Mouse (Mus musculus) stomach, embryonic 14.5 days (tissue): ENCODE results near the gene Zfhx3. TPM values are rescaled to one million over a fixed set of nuclear protein-coding genes. Genes with fewer than 3 reads are reported as not detected.

Source experiments
- ATAC-seq: fragments of 200-750 bp; cut with Nextera tagmentation; 2 replicates; pipeline ENCODE4 v1.8.0; 2017; ENCODE audit warnings: low read depth, moderate TSS enrichment; ENCODE audit not compliant: insufficient number of reproducible peaks, insufficient read depth, low FRiP score
- H3K27ac ChIP-seq: fragments of 300-500 bp; sonication (generic); 2 replicates; pipeline ENCODE4 v1.5.1; 2014; ENCODE audit warnings: mild to moderate bottlenecking, low read length, moderate library complexity, mixed read lengths
- H3K27me3 ChIP-seq: fragments of 300-500 bp; sonication (generic); 2 replicates; pipeline ENCODE4 v1.6.1; 2014; ENCODE audit warnings: low read length, control low read depth, mixed read lengths; ENCODE audit not compliant: control insufficient read depth, insufficient read depth
- H3K36me3 ChIP-seq: fragments of 300-500 bp; sonication (generic); 2 replicates; pipeline ENCODE4 v1.6.1; 2014; ENCODE audit warnings: mild to moderate bottlenecking, control low read depth, low read length, moderate library complexity, mixed read lengths; ENCODE audit not compliant: control insufficient read depth, insufficient read depth
- H3K4me1 ChIP-seq: fragments of 300-500 bp; sonication (generic); 2 replicates; pipeline ENCODE4 v1.6.1; 2014; ENCODE audit warnings: low read length, control low read depth, mixed read lengths; ENCODE audit not compliant: control insufficient read depth, insufficient read depth
- H3K4me2 ChIP-seq: fragments of 300-500 bp; sonication (generic); replicated peaks from 2 replicates; pipeline ENCODE4 v1.6.1; 2014; ENCODE audit warnings: low read depth, low read length, control low read depth
- H3K4me3 ChIP-seq: fragments of 300-500 bp; sonication (generic); 2 replicates; pipeline ENCODE4 v1.5.1; 2014; ENCODE audit warnings: low read depth, low read length, control low read depth
- H3K9ac ChIP-seq: fragments of 300-500 bp; sonication (generic); replicated peaks from 2 replicates; pipeline ENCODE4 v1.6.1; 2014; ENCODE audit warnings: low read depth, mild to moderate bottlenecking, control low read depth, low read length, moderate library complexity, mixed read lengths
- H3K9me3 ChIP-seq: fragments of 300-500 bp; sonication (generic); 2 replicates; pipeline ENCODE4 v1.6.1; 2016; ENCODE audit warnings: low read depth, low read length, control low read depth; ENCODE audit not compliant: control insufficient read depth
- WGBS: fragments of 180-500 bp; shearing (Covaris S2); extraction: QIAGEN DNeasy Blood & Tissue Kit; methylation state at CpG from one replicate; pipeline ENCODE4 v1.1.7; 2014; 5-methylcytosine and 5-hydroxymethylcytosine counted together
- polyA plus RNA-seq: library from polyadenylated mRNA; unstranded; fragments of >200 nt; fragmentation: Nextera tagmentation; extraction: Ambion mirVana; gene quantifications from 2 replicates; pipeline ENCODE4 v1.2.1, GENCODE M21; 2014

Zfhx3 gene
- polyA plus RNA-seq, 1 experiment from 2014 or later, result 25.4 TPM

DNA sequence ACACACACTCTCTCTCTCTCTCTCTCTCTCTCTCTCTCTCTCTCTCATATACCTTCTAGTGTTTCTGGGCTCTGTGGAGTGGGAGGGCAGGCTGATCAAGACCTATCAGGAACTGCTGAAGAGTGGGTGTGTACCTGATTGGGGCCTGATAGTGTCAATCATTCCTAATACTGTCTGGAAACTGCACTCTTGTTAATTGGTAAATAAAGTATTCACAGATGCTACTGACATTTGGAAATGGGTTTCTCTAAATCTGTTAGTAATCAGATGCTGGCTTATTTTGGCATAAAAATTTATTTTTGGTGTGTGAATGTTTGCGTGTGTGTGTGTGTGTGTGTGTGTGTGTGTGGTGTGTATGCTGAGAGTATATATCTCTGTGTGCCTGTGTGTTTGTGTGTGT is 35.8 kb downstream of the Zfhx3 start:
- 90% methylated on average over 1 of the region's 1 CpGs for WGBS
- no peak overlapping the region for H3K4me3 ChIP-seq
- H3K4me1 ChIP-seq, result no peaks in the 10 kb centered on the region
- H3K4me2 ChIP-seq, result no peak overlapping the region
- H3K9me3 ChIP-seq, result no peaks in the 10 kb centered on the region
- no peak overlapping the region for H3K27ac ChIP-seq
- H3K36me3 ChIP-seq, result no peaks in the 10 kb centered on the region
- no peak for ATAC-seq
- H3K9ac ChIP-seq, result no peak overlapping the region
- H3K27me3 ChIP-seq, result no peaks in the 10 kb centered on the region

DNA sequence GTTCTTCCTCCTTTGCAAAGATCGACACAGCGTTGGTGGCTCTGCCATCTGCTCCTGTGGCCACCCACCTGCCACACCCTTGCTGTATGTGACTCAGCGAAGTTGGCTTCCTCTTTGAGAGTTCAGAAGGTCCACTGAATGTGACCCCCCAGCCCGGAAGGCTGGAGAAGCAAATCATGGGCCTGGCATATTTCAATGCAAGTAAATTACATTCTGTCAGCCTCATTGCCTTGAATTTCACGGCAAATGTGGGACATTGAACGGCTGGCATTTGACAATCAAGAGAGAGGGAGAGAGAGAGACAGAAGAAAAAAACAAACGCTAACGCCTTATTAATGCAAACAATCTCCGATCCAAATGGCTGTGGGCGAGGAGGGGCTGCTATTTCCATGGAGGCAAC is 38.2 kb downstream of the Zfhx3 start:
- no peak overlapping the region for H3K4me2 ChIP-seq
- 33% methylated on average over 10 of the region's 10 CpGs for WGBS
- H3K27me3 ChIP-seq, result no peaks in the 10 kb centered on the region
- no peak overlapping the region for H3K4me3 ChIP-seq
- no peaks in the 10 kb centered on the region for H3K4me1 ChIP-seq
- H3K36me3 ChIP-seq, result no peaks in the 10 kb centered on the region
- H3K27ac ChIP-seq, result no peak overlapping the region
- H3K9me3 ChIP-seq, result no peaks in the 10 kb centered on the region
- no peak overlapping the region for H3K9ac ChIP-seq
- no peak for ATAC-seq

DNA sequence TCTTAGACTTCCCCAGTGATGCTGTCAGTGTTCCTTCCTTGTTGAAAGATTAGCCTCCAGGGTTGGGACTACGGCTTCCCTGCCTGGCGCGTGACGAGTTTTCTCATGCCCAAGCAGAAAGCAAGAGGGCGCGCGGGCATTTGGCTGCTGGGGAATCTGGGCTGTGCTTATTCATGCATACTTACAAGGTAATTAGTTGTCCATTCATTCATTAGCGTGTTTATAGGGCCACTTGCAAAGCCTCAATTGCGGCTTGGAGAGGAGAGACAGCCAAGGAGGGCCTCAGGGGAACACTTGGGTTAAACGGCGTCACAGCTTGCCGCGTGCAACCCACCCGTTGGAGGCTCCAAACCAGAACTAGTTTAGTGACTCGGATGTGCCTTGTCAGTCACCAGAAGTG is 44.2 kb downstream of the Zfhx3 start:
- Histone ChIP-seq H3K36me3 (no peaks in the 10 kb centered on the region), H3K4me3 (no peak overlapping the region), H3K4me1 (no peaks in the 10 kb centered on the region), H3K4me2 (no peak overlapping the region), H3K9ac (no peak overlapping the region), H3K27ac (no peak overlapping the region), H3K27me3 (no peaks in the 10 kb centered on the region), H3K9me3 (no peaks in the 10 kb centered on the region)
- WGBS, result 77% methylated on average over 15 of the region's 15 CpGs
- ATAC-seq, result no peak

DNA sequence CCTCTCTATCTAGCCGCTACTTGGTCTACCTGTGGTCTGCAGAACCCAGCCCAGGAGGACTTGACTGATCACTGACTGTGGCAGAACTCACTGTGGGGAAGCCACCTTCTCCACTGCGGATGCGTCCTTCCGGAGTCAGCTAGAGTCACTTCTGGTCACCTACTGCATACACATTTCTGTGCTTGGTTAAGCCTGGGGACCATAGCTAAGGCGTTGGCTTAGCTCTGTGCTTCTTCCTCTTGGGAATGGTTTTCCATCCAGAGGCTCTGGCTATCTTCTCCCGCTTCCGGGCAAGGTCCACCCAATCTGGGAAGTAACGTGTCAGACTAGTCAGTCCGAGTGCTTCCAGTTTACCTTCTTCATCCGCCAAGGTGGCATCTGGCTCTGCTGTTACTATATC is 56.4 kb downstream of the Zfhx3 start:
- WGBS, result 82% methylated on average over 10 of the region's 10 CpGs
- no peak overlapping the region for H3K9ac ChIP-seq
- H3K36me3 ChIP-seq, result no peaks in the 10 kb centered on the region
- H3K4me3 ChIP-seq, result no peak overlapping the region
- H3K9me3 ChIP-seq, result no peaks in the 10 kb centered on the region
- no peak overlapping the region for H3K27ac ChIP-seq
- no peak overlapping the region for H3K4me2 ChIP-seq
- H3K4me1 ChIP-seq, result no peaks in the 10 kb centered on the region
- H3K27me3 ChIP-seq, result no peaks in the 10 kb centered on the region
- no peak for ATAC-seq

DNA sequence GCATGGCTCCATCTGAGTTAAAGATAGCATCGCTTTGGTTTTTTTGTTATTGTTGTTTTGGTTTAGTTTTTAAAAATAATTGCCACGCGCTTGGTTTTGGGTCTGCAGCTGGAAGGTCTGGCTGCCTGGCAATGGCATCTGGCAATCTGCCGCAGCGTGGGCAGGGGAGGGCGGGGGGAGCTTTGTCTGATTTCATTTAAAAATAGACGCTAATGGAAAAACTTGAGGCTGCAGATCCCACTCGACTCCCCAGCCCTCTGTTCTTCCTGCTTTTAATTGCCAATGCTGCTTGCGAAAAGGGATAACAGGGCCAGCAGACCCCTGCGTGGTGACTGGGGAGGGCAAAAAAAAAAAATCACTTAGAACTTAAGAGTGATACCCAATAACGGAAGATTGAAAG is 69.1 kb downstream of the Zfhx3 start:
- H3K36me3 ChIP-seq, result no peaks in the 10 kb centered on the region
- no peaks in the 10 kb centered on the region for H3K27me3 ChIP-seq
- no peak overlapping the region for H3K27ac ChIP-seq
- H3K9ac ChIP-seq, result no peak overlapping the region
- no peaks in the 10 kb centered on the region for H3K9me3 ChIP-seq
- no peak overlapping the region for H3K4me2 ChIP-seq
- no peaks in the 10 kb centered on the region for H3K4me1 ChIP-seq
- H3K4me3 ChIP-seq, result no peak overlapping the region
- WGBS, result 79% methylated on average over 11 of the region's 11 CpGs
- no peak for ATAC-seq

DNA sequence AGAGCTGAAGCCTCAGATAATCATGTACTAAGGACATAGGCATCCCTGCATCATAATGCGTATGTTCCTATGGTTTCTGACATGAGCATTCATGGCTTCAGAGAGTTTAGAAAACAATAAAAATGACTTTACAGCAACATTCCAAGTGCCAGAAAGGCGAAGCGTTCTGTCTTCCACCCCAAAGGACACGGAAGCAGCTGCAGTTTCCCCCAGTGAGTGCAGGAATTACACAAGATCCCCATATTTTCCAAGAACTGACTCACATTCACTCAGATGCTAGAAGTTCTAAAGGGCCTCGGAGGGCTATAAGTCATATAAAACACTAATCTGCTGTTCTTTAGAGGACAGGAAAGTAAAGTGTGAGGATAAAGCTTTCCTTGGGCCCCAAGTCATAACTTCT is 75.3 kb downstream of the Zfhx3 start:
- H3K9me3 ChIP-seq, result no peaks in the 10 kb centered on the region
- ATAC-seq, result no peak
- no peak overlapping the region for H3K27ac ChIP-seq
- no peak overlapping the region for H3K4me3 ChIP-seq
- H3K36me3 ChIP-seq, result no peaks in the 10 kb centered on the region
- H3K9ac ChIP-seq, result no peak overlapping the region
- H3K4me2 ChIP-seq, result no peak overlapping the region
- H3K4me1 ChIP-seq, result no peaks in the 10 kb centered on the region
- H3K27me3 ChIP-seq, result no peaks in the 10 kb centered on the region
- WGBS, result 66% methylated on average over 5 of the region's 5 CpGs

DNA sequence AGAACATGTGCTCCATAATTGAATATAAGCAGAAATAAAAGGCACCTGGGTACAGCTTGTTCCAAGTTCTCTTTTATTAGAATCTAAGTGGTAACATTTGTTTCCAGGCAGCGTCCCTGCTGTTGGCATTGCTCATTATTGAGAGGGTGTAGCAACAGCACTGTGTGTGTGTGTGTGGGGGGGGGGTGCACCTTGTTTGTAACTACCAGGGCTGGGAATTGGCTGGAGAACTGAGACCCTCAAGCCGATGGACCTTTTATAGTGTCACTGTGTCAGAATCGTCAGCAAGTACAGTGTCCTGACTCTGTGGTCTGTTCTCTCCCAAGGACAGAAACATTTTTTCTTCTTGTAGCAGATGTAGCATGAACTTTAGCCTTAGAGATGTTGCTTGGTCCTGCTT is 77.2 kb downstream of the Zfhx3 start:
- 74% methylated on average over 3 of the region's 3 CpGs for WGBS

DNA sequence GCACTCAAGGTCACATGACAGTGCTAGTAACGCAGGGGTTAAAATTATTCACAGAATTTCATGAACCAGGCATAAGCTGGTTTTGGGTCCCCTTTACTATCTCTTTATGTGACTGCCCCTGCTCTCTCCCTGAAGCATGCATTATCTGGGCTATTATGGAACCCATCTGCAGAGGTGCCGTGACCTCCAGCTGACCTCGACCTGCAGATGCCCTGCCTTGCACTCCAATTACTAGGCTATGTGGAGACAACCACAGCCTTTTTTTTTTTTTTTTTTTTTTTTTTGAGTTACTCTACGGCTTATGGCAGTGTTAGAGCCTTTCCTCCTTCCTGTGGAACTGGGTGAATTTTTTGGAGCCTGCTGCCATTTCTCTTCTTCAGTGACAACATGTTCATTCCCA is 80.0 kb downstream of the Zfhx3 start:
- ATAC-seq, result no peak
- H3K27me3 ChIP-seq, result no peaks in the 10 kb centered on the region
- H3K36me3 ChIP-seq, result no peaks in the 10 kb centered on the region
- no peaks in the 10 kb centered on the region; the same call in 1 of the 2 replicates for H3K9me3 ChIP-seq
- H3K9ac ChIP-seq, result no peak overlapping the region
- H3K27ac ChIP-seq, result no peak overlapping the region
- no peaks in the 10 kb centered on the region for H3K4me1 ChIP-seq
- 45% methylated on average over 4 of the region's 4 CpGs for WGBS
- no peak overlapping the region for H3K4me2 ChIP-seq
- no peak overlapping the region for H3K4me3 ChIP-seq

More for the DNA sequence above, 77.2 kb downstream of the Zfhx3 start:
- Histone ChIP-seq H3K4me3 (no peak overlapping the region), H3K27me3 (no peaks in the 10 kb centered on the region), H3K9ac (no peak overlapping the region), H3K4me2 (no peak overlapping the region), H3K4me1 (no peaks in the 10 kb centered on the region), H3K36me3 (no peaks in the 10 kb centered on the region), H3K9me3 (no peaks in the 10 kb centered on the region), H3K27ac (no peak overlapping the region)
- no peak for ATAC-seq

DNA sequence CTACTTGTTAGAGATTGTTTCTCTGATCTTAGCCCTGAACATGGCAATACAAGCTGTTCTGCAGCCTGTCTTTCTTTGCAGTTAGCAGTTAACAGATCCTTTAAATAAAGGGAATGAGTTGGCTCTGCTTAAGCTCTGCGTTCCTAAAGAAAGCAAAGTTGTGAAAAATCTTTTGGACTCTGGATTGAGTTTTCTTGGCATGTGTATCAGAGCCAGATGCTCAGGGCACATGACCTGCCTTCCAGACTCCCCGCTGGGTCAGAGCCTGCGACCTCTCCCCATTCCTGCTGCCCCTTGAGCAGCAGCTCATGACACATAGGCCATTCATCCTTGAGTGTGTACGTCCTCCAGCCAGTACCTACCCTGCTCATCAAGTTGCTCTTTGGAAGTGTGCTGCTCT is 81.9 kb downstream of the Zfhx3 start:
- no peaks in the 10 kb centered on the region; the same call in 1 of the 2 replicates for H3K9me3 ChIP-seq
- no peaks in the 10 kb centered on the region for H3K36me3 ChIP-seq
- 46% methylated on average over 4 of the region's 4 CpGs for WGBS
- no peak for ATAC-seq
- no peak overlapping the region for H3K4me3 ChIP-seq
- H3K27me3 ChIP-seq, result no peaks in the 10 kb centered on the region
- H3K4me1 ChIP-seq, result 0 out of 2 replicates have a peak, but pooled peaks cover 8% of the 10 kb centered on the region
- no peak overlapping the region for H3K27ac ChIP-seq
- no peak overlapping the region for H3K4me2 ChIP-seq
- H3K9ac ChIP-seq, result no peak overlapping the region
